Mouse (Mus musculus) midbrain, embryonic 14.5 days (tissue): ENCODE measurements around the gene Gm21060. TPM values are rescaled to one million over a fixed set of nuclear protein-coding genes. Genes with fewer than 3 reads are reported as not detected.
"Not testable (repeated sequence)": the region's sequence is repeated elsewhere in the genome, so short reads cannot be mapped to it uniquely, and the experiment has no call there.

Source experiments
- ATAC-seq: fragments of 200-750 bp; cut with Nextera tagmentation; 2 replicates; pipeline ENCODE4 v1.8.0; 2017; ENCODE audit warnings: moderate number of reproducible peaks, moderate library complexity; ENCODE audit not compliant: low FRiP score, low TSS enrichment
- DNase-seq: peaks from one replicate; pipeline ENCODE4 v3.0.0-alpha.2; 2015
- H3K27ac ChIP-seq: fragments of 300-500 bp; sonication (generic); replicated peaks from 2 replicates; pipeline ENCODE4 v1.5.1; 2014; ENCODE audit warnings: mild to moderate bottlenecking, low read depth, low read length, moderate library complexity
- H3K27me3 ChIP-seq: fragments of 300-500 bp; sonication (generic); 2 replicates; pipeline ENCODE4 v1.6.1; 2014; ENCODE audit warnings: low read length, control low read depth, mixed read lengths; ENCODE audit not compliant: control insufficient read depth, insufficient read depth
- H3K36me3 ChIP-seq: fragments of 300-500 bp; sonication (generic); 2 replicates; pipeline ENCODE4 v1.6.1; 2014; ENCODE audit warnings: low read length, control low read depth; ENCODE audit not compliant: control insufficient read depth, insufficient read depth
- H3K4me1 ChIP-seq: fragments of 300-500 bp; sonication (generic); 2 replicates; pipeline ENCODE4 v1.6.1; 2014; ENCODE audit warnings: mild to moderate bottlenecking, antibody characterized with exemption, low read length, control low read depth; ENCODE audit not compliant: control insufficient read depth, insufficient read depth
- H3K4me2 ChIP-seq: fragments of 300-500 bp; sonication (generic); 2 replicates; pipeline ENCODE4 v1.6.1; 2014; ENCODE audit warnings: mild to moderate bottlenecking, low read length, moderate library complexity
- H3K4me3 ChIP-seq: fragments of 300-500 bp; sonication (generic); replicated peaks from 2 replicates; pipeline ENCODE4 v1.5.1; 2014; ENCODE audit warnings: low read depth, low read length
- H3K9ac ChIP-seq: fragments of 300-500 bp; sonication (generic); replicated peaks from 2 replicates; pipeline ENCODE4 v1.6.1; 2014; ENCODE audit warnings: mild to moderate bottlenecking, low read length, moderate library complexity
- H3K9me3 ChIP-seq: fragments of 300-500 bp; sonication (generic); 2 replicates; pipeline ENCODE4 v1.6.1; 2016; ENCODE audit warnings: low read length, control low read depth, mixed read lengths; ENCODE audit not compliant: control insufficient read depth
- WGBS: fragments of 180-500 bp; shearing (Covaris S2); extraction: QIAGEN DNeasy Blood & Tissue Kit; methylation state at CpG from one replicate; pipeline ENCODE4 v1.1.7; 2014; 5-methylcytosine and 5-hydroxymethylcytosine counted together
- polyA plus RNA-seq: library from polyadenylated mRNA; unstranded; fragments of >200 nt; fragmentation: Nextera tagmentation; extraction: Ambion mirVana; gene quantifications from 2 replicates; pipeline ENCODE4 v1.2.1, GENCODE M21; 2014

The Gm21060 gene
- not detected in 2 replicates for polyA plus RNA-seq

DNA sequence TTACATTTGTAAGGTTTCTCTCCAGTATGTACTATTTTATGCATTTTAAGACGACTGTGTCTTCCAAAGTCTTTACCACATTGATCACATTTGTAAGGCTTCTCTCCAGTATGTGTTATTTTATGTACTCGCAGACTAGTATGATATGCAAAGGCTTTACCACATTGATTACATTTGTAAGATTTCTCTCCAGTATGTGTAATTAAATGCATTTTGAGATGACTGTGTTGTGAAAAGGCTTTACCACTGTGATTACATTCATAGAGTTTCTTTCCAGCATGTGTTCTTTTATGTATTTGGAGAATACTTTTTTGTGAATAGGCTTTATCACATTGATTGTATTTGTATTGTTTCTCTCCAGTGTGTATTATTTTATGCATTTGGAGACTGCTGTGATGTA, at the start of gene Gm21060:
Gm21060 (minus strand) TSS at position 101 of the 400 bp plus-strand sequence.
- H3K4me3 ChIP-seq = no peak within 1 kb of the TSS
- H3K36me3 ChIP-seq = no peaks in the 10 kb centered on the region
- no peak within 1 kb of the TSS for H3K9ac ChIP-seq
- 86% methylated on average over 2 of the region's 2 CpGs for WGBS
- H3K27me3 ChIP-seq = no peaks in the 10 kb centered on the region
- H3K4me1 ChIP-seq = no peaks in the 10 kb centered on the region
- ATAC-seq (no peak), DNase-seq (no peak)
- no peak within 1 kb of the TSS for H3K27ac ChIP-seq
- H3K4me2 ChIP-seq = no peak within 1 kb of the TSS
- H3K9me3 ChIP-seq = no peaks in the 10 kb centered on the region

DNA sequence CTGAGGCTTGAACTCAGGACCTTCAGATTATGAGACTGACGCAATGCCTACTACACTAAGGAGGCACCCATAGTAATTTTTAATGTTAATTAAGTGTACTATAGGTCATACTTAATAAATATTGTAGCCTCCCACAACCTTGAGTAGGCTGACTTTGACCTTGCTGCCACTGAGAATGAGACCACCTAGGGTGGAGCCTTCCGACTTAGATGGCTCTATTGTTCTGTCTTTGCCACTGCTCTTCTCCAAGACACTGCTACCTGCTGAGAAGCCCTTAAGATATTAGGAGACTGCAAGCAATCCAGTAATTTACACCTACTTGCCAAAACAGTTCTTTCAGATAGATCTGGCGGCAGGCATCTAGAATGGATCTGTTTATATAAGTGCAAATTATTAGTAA, 24.0 kb upstream of the Gm21060 start:
- H3K36me3 ChIP-seq, DNase-seq, ATAC-seq, H3K4me2 ChIP-seq, H3K4me1 ChIP-seq, H3K27ac ChIP-seq, H3K4me3 ChIP-seq, H3K9me3 ChIP-seq, H3K9ac ChIP-seq, H3K27me3 ChIP-seq: not testable (repeated sequence)
- 77% methylated on average over 3 of the region's 3 CpGs for WGBS

DNA sequence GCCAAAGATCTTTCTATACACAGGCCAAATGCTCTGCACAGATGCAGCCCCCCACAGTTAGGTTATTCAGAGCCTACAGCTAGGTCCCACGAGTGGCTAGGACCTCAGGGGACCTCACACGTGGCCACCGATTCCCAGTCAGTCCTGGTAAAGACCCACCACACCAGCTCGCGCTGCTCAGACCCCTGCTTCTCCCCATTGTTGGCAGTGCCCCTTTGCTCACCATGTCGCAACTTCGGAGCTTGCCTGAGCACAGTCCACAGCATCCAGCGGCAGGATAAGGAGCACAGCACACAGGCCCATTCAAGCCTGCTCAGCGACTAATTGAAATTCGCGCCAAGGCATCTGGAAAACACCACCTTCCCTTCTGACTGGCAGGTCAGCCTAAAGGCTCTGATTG, 16.3 kb upstream of the Gm21060 start:
- H3K36me3 ChIP-seq, H3K4me3 ChIP-seq, ATAC-seq, H3K27me3 ChIP-seq, H3K27ac ChIP-seq, DNase-seq, H3K9ac ChIP-seq, H3K9me3 ChIP-seq, H3K4me1 ChIP-seq, H3K4me2 ChIP-seq: not testable (repeated sequence)
- WGBS = 22% methylated on average over 11 of the region's 11 CpGs

DNA sequence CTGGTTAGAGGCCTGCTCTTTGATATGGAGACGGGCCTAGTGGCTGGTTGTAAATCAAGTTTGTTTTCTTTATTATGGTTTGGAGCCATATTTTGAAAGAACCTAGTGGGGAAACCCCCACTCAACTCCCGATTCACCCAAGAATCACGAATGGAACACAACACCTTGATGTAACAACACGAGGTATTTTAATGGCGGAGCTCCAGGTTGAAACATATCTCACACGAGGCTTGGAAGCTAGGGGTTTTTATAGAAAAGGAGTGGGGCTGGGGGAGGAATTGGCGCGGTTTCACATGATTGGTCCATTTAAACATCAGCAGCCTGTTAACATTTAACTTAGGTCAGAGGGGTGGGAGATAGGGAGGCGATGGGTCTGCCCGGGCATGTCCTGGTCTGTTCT, 15.5 kb upstream of the Gm21060 start:
- not testable (repeated sequence) for H3K9me3 ChIP-seq, H3K27me3 ChIP-seq, H3K4me3 ChIP-seq, H3K4me2 ChIP-seq, ATAC-seq, H3K9ac ChIP-seq, DNase-seq, H3K36me3 ChIP-seq, H3K4me1 ChIP-seq, H3K27ac ChIP-seq
- 92% methylated on average over 10 of the region's 10 CpGs for WGBS

DNA sequence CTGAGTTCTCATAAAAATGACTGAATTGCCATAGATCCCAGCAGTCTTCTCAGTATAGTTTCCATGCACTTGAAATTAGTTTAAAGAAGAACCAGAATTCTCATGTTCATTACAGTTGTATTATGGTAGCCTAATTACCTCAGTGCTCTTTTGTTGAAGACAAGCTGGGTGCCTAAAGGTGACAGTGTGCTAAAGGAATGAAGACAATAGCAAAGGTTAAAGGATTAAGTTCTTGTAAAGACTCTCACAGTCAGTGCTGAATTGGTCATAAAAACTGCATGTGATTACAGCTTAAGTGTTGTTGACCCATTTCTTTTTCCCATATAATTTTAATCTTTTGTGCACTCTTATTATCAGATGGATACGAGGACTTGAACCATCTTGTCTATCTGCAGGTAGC, 11.2 kb upstream of the Gm21060 start:
- not testable (repeated sequence) for H3K27ac ChIP-seq, H3K9me3 ChIP-seq, H3K27me3 ChIP-seq, ATAC-seq, H3K36me3 ChIP-seq, H3K4me2 ChIP-seq, H3K4me1 ChIP-seq, DNase-seq, H3K4me3 ChIP-seq, H3K9ac ChIP-seq
- 69% methylated on average over 1 of the region's 1 CpGs for WGBS

DNA sequence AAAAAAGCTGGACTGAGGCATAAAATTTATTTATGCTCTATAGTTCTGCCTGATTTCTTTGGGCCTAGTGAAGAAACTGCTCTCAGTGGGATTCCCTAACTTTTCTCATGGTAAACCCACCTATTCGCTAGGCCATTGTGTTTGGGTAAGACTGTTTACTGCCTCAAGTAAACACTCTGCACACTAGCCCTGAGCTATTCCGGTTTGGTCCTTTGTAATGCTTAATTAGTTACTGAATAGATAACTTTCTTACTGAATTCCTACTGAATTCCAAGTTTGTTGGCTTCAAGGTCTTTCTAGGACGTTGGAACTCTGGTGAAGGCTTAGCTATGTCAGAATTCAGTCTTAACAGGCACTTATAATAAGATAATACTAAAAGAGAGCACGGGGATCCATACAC, 11.8 kb downstream of the Gm21060 start:
- DNase-seq, H3K36me3 ChIP-seq: not testable (repeated sequence)
- WGBS = 73% methylated on average over 4 of the region's 4 CpGs

DNA sequence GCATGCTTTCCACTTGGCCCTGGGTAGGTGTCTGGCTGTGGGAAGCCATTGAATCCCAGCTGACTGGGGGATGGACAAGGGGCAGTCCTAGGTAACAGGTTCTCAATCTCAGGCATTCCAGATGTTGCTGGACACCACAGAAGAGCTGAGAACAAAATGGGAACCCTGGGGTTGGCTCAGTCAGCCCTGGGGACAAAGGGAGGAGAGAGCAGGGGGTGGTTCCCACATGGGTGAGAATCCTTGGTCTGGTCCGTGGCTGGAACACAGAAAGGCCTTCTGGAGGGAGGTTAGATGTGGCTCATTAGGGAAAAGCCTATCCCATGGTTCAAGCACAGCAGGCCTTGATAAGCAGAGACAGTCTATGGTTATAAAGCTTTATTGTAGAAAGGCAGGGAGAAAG, 13.3 kb downstream of the Gm21060 start:
- DNase-seq = no peak
- Histone ChIP-seq H3K4me2 (no peak overlapping the region), H3K27ac (no peak overlapping the region), H3K36me3 (no peaks in the 10 kb centered on the region), H3K9ac (no peak overlapping the region), H3K9me3 (no peaks in the 10 kb centered on the region), H3K4me3 (no peak overlapping the region), H3K4me1 (no peaks in the 10 kb centered on the region), H3K27me3 (no peaks in the 10 kb centered on the region)
- ATAC-seq = no peak
- 66% methylated on average over 1 of the region's 1 CpGs for WGBS

More for the DNA sequence above, 11.8 kb downstream of the Gm21060 start:
- H3K27me3 ChIP-seq, H3K4me3 ChIP-seq, H3K4me1 ChIP-seq, ATAC-seq, H3K9me3 ChIP-seq, H3K27ac ChIP-seq, H3K9ac ChIP-seq, H3K4me2 ChIP-seq: not testable (repeated sequence)

DNA sequence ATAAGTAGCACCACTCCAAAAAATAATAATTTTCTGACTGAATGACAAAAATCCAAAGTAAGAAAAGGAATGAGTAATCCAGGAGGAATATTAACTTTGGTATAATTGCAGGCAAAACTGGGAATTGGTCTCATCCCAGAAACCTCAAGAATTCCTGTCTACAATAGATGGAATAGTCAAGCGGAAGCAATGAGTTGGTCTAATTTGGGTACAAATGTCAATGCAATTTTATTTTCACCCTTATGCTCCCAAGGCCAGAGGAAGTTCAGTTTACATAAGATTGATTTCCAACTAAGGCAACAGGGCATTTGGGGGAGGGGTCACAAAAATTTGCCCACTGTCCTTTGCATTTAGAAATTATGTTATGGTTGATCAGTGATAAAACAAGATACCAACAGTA, 21.4 kb downstream of the Gm21060 start:
- H3K4me3 ChIP-seq = no peak overlapping the region
- ATAC-seq (no peak), DNase-seq (no peak)
- no peaks in the 10 kb centered on the region for H3K4me1 ChIP-seq
- no peak overlapping the region for H3K4me2 ChIP-seq
- WGBS = 93% methylated on average over 1 of the region's 1 CpGs
- H3K27me3 ChIP-seq = no peaks in the 10 kb centered on the region
- no peak overlapping the region for H3K9ac ChIP-seq
- no peaks in the 10 kb centered on the region for H3K36me3 ChIP-seq
- no peak overlapping the region for H3K27ac ChIP-seq
- H3K9me3 ChIP-seq = no peaks in the 10 kb centered on the region

DNA sequence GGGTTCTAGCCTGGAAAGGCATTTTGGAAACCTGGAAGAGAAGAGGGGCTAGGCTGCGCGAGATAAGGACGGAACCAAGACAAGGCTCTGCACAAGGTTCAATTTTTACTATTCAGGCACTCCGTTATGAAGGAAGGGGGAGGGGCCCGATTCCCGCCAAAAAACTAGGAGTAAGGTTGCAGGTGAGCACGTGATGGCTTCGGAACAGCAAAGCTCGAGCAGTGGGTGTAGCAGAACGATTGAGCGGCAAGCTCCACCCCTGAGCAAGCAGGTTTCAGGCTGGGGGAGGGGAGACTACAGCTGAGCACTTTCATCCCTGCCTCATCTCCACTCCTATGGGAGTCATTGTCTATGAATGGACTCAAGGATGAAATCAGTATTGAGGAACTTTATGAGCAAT, 27.7 kb downstream of the Gm21060 start:
- not testable (repeated sequence) for ATAC-seq, H3K36me3 ChIP-seq, DNase-seq, H3K4me2 ChIP-seq, H3K9ac ChIP-seq, H3K4me3 ChIP-seq, H3K4me1 ChIP-seq, H3K9me3 ChIP-seq, H3K27me3 ChIP-seq, H3K27ac ChIP-seq
- WGBS = 42% methylated on average over 11 of the region's 11 CpGs
